Mouse (Mus musculus): ENCODE measurements around the gene F2rl3. TPM values are rescaled to one million over a fixed set of nuclear protein-coding genes. Genes with fewer than 3 reads are reported as not detected.

F2rl3 gene
- polyA plus RNA-seq, 1 experiment = 0.46 TPM

DNA sequence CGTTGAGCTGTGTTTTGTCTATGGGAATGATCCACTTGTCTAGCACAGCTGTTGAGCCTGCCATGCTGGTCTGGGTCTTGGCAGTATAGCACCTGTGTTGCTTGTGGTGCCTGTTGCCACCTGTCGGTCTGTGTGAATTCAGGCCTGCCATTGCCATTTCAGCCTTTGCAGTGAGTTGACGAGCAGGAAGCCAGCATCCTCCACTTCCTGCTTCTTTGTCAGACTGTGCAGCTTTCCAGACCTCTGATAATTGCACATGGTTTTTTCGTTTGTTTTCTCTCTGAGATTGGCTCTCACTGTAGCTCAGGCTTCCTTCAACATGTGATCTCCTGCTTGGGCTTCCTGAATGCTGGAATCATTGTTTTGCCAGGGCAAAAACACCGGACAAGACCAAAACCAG, 26.7 kb upstream of the F2rl3 start:
- peak; percentile 9; the same call in 1 of the 2 replicates for TF ChIP-seq CTCF (IDR thresholded peaks at IDR 0.05; ENCODE audit: control insufficient read depth, insufficient read depth, insufficient replicate concordance, low read depth, low read length)
- TF ChIP-seq POLR2A (IDR thresholded peaks at IDR 0.05; ENCODE audit: control insufficient read depth, low read depth, low read length) = no peak
- Histone ChIP-seq H3K36me3 (ENCODE audit: control insufficient read depth, insufficient read depth, low read length) (peaks cover 7% of the 10 kb centered on the region), H3K27ac (ENCODE audit: control insufficient read depth, insufficient read depth, low read depth, low read length) (no peak overlapping the region), H3K27me3 (ENCODE audit: control insufficient read depth, insufficient read depth, low read length) (no peaks in the 10 kb centered on the region), H3K4me1 (ENCODE audit: control insufficient read depth, insufficient read depth, low read length) (no peaks in the 10 kb centered on the region), H3K4me3 (ENCODE audit: control insufficient read depth, low read depth, low read length) (no peak overlapping the region)

DNA sequence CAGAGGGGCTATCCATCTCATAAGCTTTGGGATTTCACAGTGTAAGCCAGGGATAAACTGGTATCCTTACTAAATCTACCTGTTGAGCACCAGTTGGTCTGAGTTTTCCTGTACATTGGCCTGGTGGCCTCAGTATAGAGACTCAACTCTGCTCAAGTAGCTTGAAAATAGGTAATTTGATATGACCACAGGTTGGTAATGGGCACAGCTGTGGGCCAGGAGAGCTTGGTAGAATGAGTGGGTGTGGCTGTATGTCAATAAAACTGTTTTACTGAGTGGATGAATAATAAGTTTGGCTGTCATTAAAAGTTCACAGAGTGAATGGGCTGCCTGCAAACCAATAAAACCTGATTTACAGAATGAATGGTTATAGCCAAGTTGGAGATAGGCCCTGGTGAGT, 24.8 kb upstream of the F2rl3 start:
- TF ChIP-seq CTCF (IDR thresholded peaks at IDR 0.05; ENCODE audit: control insufficient read depth, insufficient read depth, insufficient replicate concordance, low read depth, low read length) (no peak), POLR2A (IDR thresholded peaks at IDR 0.05; ENCODE audit: control insufficient read depth, low read depth, low read length) (no peak)
- no peak overlapping the region for H3K27ac ChIP-seq (ENCODE audit: control insufficient read depth, insufficient read depth, low read depth, low read length)
- no peaks in the 10 kb centered on the region for H3K27me3 ChIP-seq (ENCODE audit: control insufficient read depth, insufficient read depth, low read length)
- H3K4me1 ChIP-seq (ENCODE audit: control insufficient read depth, insufficient read depth, low read length) = peaks cover 3% of the 10 kb centered on the region; the same call in 1 of the 2 replicates
- no peak overlapping the region for H3K4me3 ChIP-seq (ENCODE audit: control insufficient read depth, low read depth, low read length)
- peaks cover 2% of the 10 kb centered on the region for H3K36me3 ChIP-seq (ENCODE audit: control insufficient read depth, insufficient read depth, low read length)

DNA sequence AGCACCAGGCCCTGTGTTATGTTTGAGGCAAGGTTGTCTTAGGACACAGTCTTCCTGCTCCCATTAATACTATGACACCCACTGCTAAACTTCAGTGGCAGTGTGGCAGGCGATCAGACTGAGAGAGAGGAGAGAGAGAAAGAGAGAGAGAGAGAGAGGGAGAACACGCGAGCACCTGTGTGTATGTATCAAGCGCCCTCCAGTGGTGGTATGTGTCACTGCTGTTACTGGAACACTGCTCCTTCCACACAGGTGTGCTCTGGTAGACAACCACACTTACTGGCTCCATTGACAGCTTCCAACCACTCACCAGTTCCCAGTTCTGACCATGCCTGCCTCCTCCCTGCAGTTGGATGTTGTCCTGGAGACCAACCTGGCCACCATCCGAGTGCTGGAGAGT, 15.6 kb upstream of the F2rl3 start:
- H3K27me3 ChIP-seq (ENCODE audit: control insufficient read depth, insufficient read depth, low read length) = no peaks in the 10 kb centered on the region
- H3K27ac ChIP-seq (ENCODE audit: control insufficient read depth, insufficient read depth, low read depth, low read length) = no peak overlapping the region
- H3K4me1 ChIP-seq (ENCODE audit: control insufficient read depth, insufficient read depth, low read length) = peaks cover 3% of the 10 kb centered on the region; the same call in 1 of the 2 replicates
- no peak for TF ChIP-seq POLR2A (IDR thresholded peaks at IDR 0.05; ENCODE audit: control insufficient read depth, low read depth, low read length)
- TF ChIP-seq CTCF (IDR thresholded peaks at IDR 0.05; ENCODE audit: control insufficient read depth, insufficient read depth, insufficient replicate concordance, low read depth, low read length) = peak; percentile 66; the same call in 1 of the 2 replicates
- H3K36me3 ChIP-seq (ENCODE audit: control insufficient read depth, insufficient read depth, low read length) = peaks cover 5% of the 10 kb centered on the region
- H3K4me3 ChIP-seq (ENCODE audit: control insufficient read depth, low read depth, low read length) = no peak overlapping the region

DNA sequence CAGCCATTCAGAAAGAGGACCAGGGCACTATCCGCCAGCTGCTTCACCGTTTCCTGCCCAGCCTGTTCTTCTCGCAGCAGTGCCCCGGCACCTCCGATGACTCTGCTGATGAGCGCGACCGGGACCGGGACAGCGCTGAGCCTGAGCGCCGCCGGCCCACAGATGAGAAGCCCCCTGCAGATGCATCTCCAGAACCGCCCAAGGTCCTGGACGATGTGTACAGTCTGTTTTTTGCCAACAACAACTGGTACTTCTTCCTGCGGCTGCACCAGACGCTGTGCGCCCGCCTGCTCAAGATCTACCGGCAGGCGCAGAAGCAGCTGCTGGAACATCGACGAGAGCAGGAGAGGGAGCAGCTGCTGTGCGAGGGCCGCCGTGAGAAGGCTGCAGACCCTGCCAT, 11.8 kb upstream of the F2rl3 start:
- H3K36me3 ChIP-seq (ENCODE audit: control insufficient read depth, insufficient read depth, low read length) = peaks cover 3% of the 10 kb centered on the region
- TF ChIP-seq CTCF (IDR thresholded peaks at IDR 0.05; ENCODE audit: control insufficient read depth, insufficient read depth, insufficient replicate concordance, low read depth, low read length) (no peak), POLR2A (IDR thresholded peaks at IDR 0.05; ENCODE audit: control insufficient read depth, low read depth, low read length) (no peak)
- no peak overlapping the region for H3K4me3 ChIP-seq (ENCODE audit: control insufficient read depth, low read depth, low read length)

DNA sequence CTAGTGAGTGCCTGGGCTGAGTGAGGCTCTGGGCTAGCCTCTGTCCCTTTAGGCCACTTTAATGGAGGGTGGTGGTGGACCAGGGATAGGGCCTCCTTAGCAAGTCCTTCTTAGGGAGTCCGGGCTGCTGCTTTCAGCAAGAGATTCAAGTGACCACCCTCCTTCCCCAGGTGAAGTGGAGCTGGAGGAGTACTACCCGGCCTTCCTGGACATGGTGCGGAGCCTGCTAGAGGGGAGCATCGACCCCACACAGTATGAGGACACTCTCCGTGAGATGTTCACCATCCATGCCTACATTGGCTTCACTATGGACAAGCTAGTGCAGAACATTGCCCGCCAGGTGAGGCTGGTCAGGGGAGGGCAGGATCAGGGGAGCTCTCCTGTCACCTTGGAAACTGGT, 11.4 kb upstream of the F2rl3 start:
- H3K4me3 ChIP-seq (ENCODE audit: control insufficient read depth, low read depth, low read length) = no peak overlapping the region
- H3K4me1 ChIP-seq (ENCODE audit: control insufficient read depth, insufficient read depth, low read length) = no peaks in the 10 kb centered on the region
- TF ChIP-seq POLR2A (IDR thresholded peaks at IDR 0.05; ENCODE audit: control insufficient read depth, low read depth, low read length) (no peak), CTCF (IDR thresholded peaks at IDR 0.05; ENCODE audit: control insufficient read depth, insufficient read depth, insufficient replicate concordance, low read depth, low read length) (no peak)
- H3K36me3 ChIP-seq (ENCODE audit: control insufficient read depth, insufficient read depth, low read length) = peaks cover 3% of the 10 kb centered on the region
- H3K27ac ChIP-seq (ENCODE audit: control insufficient read depth, insufficient read depth, low read depth, low read length) = no peak overlapping the region
- H3K27me3 ChIP-seq (ENCODE audit: control insufficient read depth, insufficient read depth, low read length) = no peaks in the 10 kb centered on the region

More for the DNA sequence above, 11.8 kb upstream of the F2rl3 start:
- Histone ChIP-seq H3K27me3 (ENCODE audit: control insufficient read depth, insufficient read depth, low read length) (no peaks in the 10 kb centered on the region), H3K27ac (ENCODE audit: control insufficient read depth, insufficient read depth, low read depth, low read length) (no peak overlapping the region), H3K4me1 (ENCODE audit: control insufficient read depth, insufficient read depth, low read length) (no peaks in the 10 kb centered on the region)

DNA sequence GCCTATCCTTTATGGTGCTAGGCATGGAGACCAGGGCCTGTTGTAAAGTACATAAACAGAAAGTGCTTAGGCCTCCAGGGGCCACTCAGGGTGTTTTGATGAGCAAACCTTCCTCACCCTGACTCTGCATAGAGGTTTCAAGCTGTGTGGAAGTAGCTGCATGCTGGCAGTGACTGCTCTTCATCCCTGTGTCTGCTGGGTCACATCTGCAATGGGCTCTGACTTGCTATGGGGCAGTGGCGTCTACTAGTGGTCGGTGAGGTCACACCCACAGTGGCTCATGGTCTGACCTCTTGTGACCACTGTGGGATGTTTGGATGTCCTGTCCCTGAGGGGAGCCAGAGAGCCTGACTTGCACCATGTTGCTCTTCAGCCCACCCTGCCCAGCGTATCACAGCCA, 10.6 kb upstream of the F2rl3 start:
- TF ChIP-seq CTCF (IDR thresholded peaks at IDR 0.05; ENCODE audit: control insufficient read depth, insufficient read depth, insufficient replicate concordance, low read depth, low read length) = no peak
- TF ChIP-seq POLR2A (IDR thresholded peaks at IDR 0.05; ENCODE audit: control insufficient read depth, low read depth, low read length) = no peak
- Histone ChIP-seq H3K27ac (ENCODE audit: control insufficient read depth, insufficient read depth, low read depth, low read length) (no peak overlapping the region), H3K4me3 (ENCODE audit: control insufficient read depth, low read depth, low read length) (no peak overlapping the region), H3K4me1 (ENCODE audit: control insufficient read depth, insufficient read depth, low read length) (no peaks in the 10 kb centered on the region), H3K27me3 (ENCODE audit: control insufficient read depth, insufficient read depth, low read length) (no peaks in the 10 kb centered on the region), H3K36me3 (ENCODE audit: control insufficient read depth, insufficient read depth, low read length) (peaks cover 3% of the 10 kb centered on the region)

DNA sequence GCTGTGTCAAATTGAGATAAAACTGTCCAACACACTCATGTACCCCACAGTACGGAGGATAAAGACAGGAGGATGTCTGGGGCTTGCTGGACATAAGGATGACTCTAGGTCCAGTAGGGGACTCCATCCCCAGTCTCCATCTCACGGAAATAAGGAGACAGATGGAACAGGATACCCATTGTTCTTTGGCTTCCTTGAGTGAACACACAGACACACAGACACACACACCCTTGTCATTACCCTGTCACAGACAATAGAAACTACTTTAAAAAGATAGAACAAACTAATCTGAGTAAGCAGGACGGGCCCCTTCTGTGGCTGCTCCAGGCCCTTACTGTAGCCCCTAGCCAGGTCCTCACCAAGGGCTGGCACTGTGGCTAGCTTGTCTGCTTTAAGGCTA, 9.4 kb upstream of the F2rl3 start:
- Histone ChIP-seq H3K4me1 (ENCODE audit: control insufficient read depth, insufficient read depth, low read length) (no peaks in the 10 kb centered on the region), H3K4me3 (ENCODE audit: control insufficient read depth, low read depth, low read length) (no peak overlapping the region), H3K36me3 (ENCODE audit: control insufficient read depth, insufficient read depth, low read length) (peaks cover 1% of the 10 kb centered on the region), H3K27ac (ENCODE audit: control insufficient read depth, insufficient read depth, low read depth, low read length) (no peak overlapping the region), H3K27me3 (ENCODE audit: control insufficient read depth, insufficient read depth, low read length) (no peaks in the 10 kb centered on the region)
- no peak for TF ChIP-seq CTCF (IDR thresholded peaks at IDR 0.05; ENCODE audit: control insufficient read depth, insufficient read depth, insufficient replicate concordance, low read depth, low read length)
- TF ChIP-seq POLR2A (IDR thresholded peaks at IDR 0.05; ENCODE audit: control insufficient read depth, low read depth, low read length) = no peak

DNA sequence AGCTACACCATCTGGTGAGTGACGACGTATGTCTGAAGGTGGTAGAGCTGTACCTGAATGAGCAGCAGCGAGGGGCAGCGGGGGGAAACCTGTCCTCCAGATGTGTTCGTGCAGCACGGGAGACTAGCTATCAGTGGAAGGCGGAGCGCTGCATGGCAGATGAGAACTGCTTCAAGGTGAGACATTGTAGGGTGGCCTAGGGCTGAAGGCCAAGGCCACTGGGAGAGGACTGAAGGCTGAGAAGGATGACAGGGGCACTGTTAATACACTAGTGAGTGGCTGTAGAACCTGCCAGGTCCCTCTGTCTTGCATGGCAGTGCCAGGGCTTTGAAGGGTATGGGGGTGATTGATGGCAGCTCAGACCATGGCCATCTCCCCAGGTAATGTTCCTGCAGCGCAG, 8.5 kb upstream of the F2rl3 start:
- H3K4me3 ChIP-seq (ENCODE audit: control insufficient read depth, low read depth, low read length) = no peak overlapping the region
- no peak overlapping the region for H3K27ac ChIP-seq (ENCODE audit: control insufficient read depth, insufficient read depth, low read depth, low read length)
- H3K27me3 ChIP-seq (ENCODE audit: control insufficient read depth, insufficient read depth, low read length) = no peaks in the 10 kb centered on the region
- H3K36me3 ChIP-seq (ENCODE audit: control insufficient read depth, insufficient read depth, low read length) = peaks cover 1% of the 10 kb centered on the region
- no peak for TF ChIP-seq CTCF (IDR thresholded peaks at IDR 0.05; ENCODE audit: control insufficient read depth, insufficient read depth, insufficient replicate concordance, low read depth, low read length)
- no peak for TF ChIP-seq POLR2A (IDR thresholded peaks at IDR 0.05; ENCODE audit: control insufficient read depth, low read depth, low read length)
- no peaks in the 10 kb centered on the region; the same call in 1 of the 2 replicates for H3K4me1 ChIP-seq (ENCODE audit: control insufficient read depth, insufficient read depth, low read length)

Data from testis, adult 2 months (tissue).